12 mouse cellular contexts compared by ENCODE assay signal in genomic region chr4:111181478-111181877, GRCm38 (mm10).
"Had no signal": no experiment of that assay in that cellular context is flagged by ENCODE, and none has a peak within 500 bp of the region (broad histone marks: within the 10 kb centered on the region; RNA-seq: fewer than 3 reads in every experiment).

No protein-coding gene starts in this region.

- H3K9ac ChIP-seq: liver, embryonic 15.5 days; midbrain, embryonic 13.5 days had no signal

- H3K9me3 ChIP-seq: limb, embryonic 10.5 days; liver, embryonic 15.5 days; midbrain, embryonic 13.5 days had no signal

- H3K27ac ChIP-seq: kidney, postnatal 0 days; limb, embryonic 10.5 days; liver, embryonic 15.5 days; midbrain, embryonic 13.5 days had no signal

- H3K36me3 ChIP-seq: limb, embryonic 10.5 days; liver, embryonic 15.5 days; midbrain, embryonic 13.5 days had no signal

- H3K27me3 ChIP-seq: liver, embryonic 15.5 days; midbrain, embryonic 13.5 days had no signal

- H3K4me3 ChIP-seq: limb, embryonic 10.5 days; liver, embryonic 15.5 days; midbrain, embryonic 13.5 days had no signal

- H3K4me1 ChIP-seq: limb, embryonic 10.5 days; liver, embryonic 15.5 days; midbrain, embryonic 13.5 days had no signal

- DNase-seq: kidney, adult 11 months; kidney, adult 9 months; kidney, postnatal 4 days; lung, adult 2 months; lung, postnatal 36 days; thymus, postnatal 4 days had no signal

- ATAC-seq: lung, postnatal 0 days; midbrain, embryonic 13.5 days had no signal

- H3K4me2 ChIP-seq: liver, embryonic 11.5 days; liver, embryonic 15.5 days; midbrain, embryonic 13.5 days had no signal
